In the genomic region with DNA sequence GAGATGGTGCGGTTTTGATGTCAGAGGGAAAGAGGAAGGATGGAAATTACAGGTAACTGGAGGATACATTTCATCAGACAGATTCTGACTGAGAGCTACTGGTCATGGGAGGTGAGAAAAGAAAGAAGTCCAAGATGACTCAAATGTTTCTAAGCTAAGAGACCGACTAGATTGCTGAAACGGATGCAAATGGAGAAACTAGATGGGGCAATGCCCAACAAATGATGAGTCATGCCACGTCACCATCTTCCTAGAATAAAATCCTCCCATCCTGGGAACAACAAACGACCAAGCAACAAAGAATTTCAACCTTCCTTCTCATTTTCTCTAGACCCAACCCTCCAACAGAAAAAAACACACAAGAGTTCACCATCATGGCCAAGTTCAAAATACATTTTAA, we compare ENCODE assay signal across 22 mouse cellular contexts. TPM values are rescaled to one million over a fixed set of nuclear protein-coding genes. Genes with fewer than 3 reads are reported as not detected.
"Had no signal": no experiment of that assay in that cellular context is flagged by ENCODE, and none has a peak within 500 bp of the region (broad histone marks: within the 10 kb centered on the region; RNA-seq: fewer than 3 reads in every experiment).

No protein-coding gene starts in this region.

- H3K9ac ChIP-seq: kidney, embryonic 15.5 days; limb, embryonic 12.5 days; limb, embryonic 15.5 days; liver, embryonic 14.5 days; liver, postnatal 0 days; lung, embryonic 14.5 days; midbrain, embryonic 12.5 days; midbrain, embryonic 15.5 days; neural tube, embryonic 13.5 days had no signal

- ATAC-seq: liver, postnatal 0 days; lung, postnatal 0 days; midbrain, embryonic 15.5 days had no signal

- H3K27ac ChIP-seq: kidney, embryonic 15.5 days; limb, embryonic 12.5 days; limb, embryonic 15.5 days; liver, embryonic 14.5 days; macrophage; midbrain, embryonic 12.5 days; midbrain, embryonic 15.5 days; neural tube, embryonic 13.5 days had no signal

- H3K27me3 ChIP-seq: kidney, embryonic 15.5 days; limb, embryonic 12.5 days; limb, embryonic 15.5 days; midbrain, embryonic 12.5 days; midbrain, embryonic 15.5 days; neural tube, embryonic 13.5 days had no signal

- H3K9me3 ChIP-seq: kidney, embryonic 15.5 days; limb, embryonic 12.5 days; limb, embryonic 15.5 days; midbrain, embryonic 12.5 days; midbrain, embryonic 15.5 days; neural tube, embryonic 13.5 days had no signal

- H3K36me3 ChIP-seq: kidney, embryonic 15.5 days; limb, embryonic 12.5 days; limb, embryonic 15.5 days; midbrain, embryonic 12.5 days; midbrain, embryonic 15.5 days; neural tube, embryonic 13.5 days had no signal

- DNase-seq: kidney, postnatal 10 days; kidney, postnatal 4 days; left cerebral cortex, postnatal 4 days; liver, postnatal 0 days; lung, embryonic 14.5 days; thymus, adult 18-20 months; thymus, postnatal 36 days had no signal

- H3K4me3 ChIP-seq: kidney, embryonic 15.5 days; limb, embryonic 12.5 days; limb, embryonic 15.5 days; midbrain, embryonic 12.5 days; midbrain, embryonic 15.5 days; neural tube, embryonic 13.5 days had no signal

- H3K4me1 ChIP-seq: kidney, embryonic 15.5 days; limb, embryonic 12.5 days; limb, embryonic 15.5 days; midbrain, embryonic 12.5 days; midbrain, embryonic 15.5 days; neural tube, embryonic 13.5 days had no signal

- H3K4me2 ChIP-seq: kidney, embryonic 15.5 days; limb, embryonic 12.5 days; limb, embryonic 15.5 days; liver, embryonic 11.5 days; lung, embryonic 14.5 days; midbrain, embryonic 12.5 days; midbrain, embryonic 15.5 days; neural tube, embryonic 13.5 days had no signal

RNA-seq across cellular contexts. Expression of a gene that starts 18.6 kb away (rescaled TPM):
- total RNA-seq: megakaryocyte, adult 5-6 weeks; neutrophil, adult 5-6 weeks had no signal
- polyA plus RNA-seq: liver, embryonic 11.5 days; liver, embryonic 14.5 days; liver, postnatal 0 days; lung, postnatal 0 days; macrophage; small intestine, adult 2 months; spleen, adult 2 months; urinary bladder, adult 2 months had no signal
